Mouse (Mus musculus): ENCODE measurements at regions not wholly inside any gene's neighbourhood (a gene's known extent, or its start where the extent isn't known, plus 50 kb on each side); places are given as distances from the start of the nearest gene placed in this dataset.

GRCm38 (mm10) chr5:106344308-106344707, 113.7 kb downstream of the Barhl2 start:
- H3K27me3 ChIP-seq (ENCODE audit: control insufficient read depth, insufficient read depth, low read length), result no peaks in the 10 kb centered on the region
- no peak overlapping the region for H3K4me3 ChIP-seq (ENCODE audit: low read depth, low read length)
- 32% methylated on average over 8 of the region's 8 CpGs for WGBS
- H3K36me3 ChIP-seq (ENCODE audit: control insufficient read depth, insufficient read depth, low read length), result no peaks in the 10 kb centered on the region
- no peak overlapping the region for H3K27ac ChIP-seq (ENCODE audit: insufficient read depth, low read depth, low read length)
- H3K4me1 ChIP-seq (ENCODE audit: control insufficient read depth, insufficient read depth, insufficient read length, low read length), result no peaks in the 10 kb centered on the region
- TF ChIP-seq CTCF (IDR thresholded peaks at IDR 0.05; ENCODE audit: extremely low read depth, insufficient read length, insufficient replicate concordance, low read depth, low read length) (no peak), POLR2A (IDR thresholded peaks at IDR 0.05; ENCODE audit: low read depth, low read length) (no peak)

GRCm38 (mm10) chr5:106343601-106344000, 114.4 kb downstream of the Barhl2 start:
- 65% methylated on average over 6 of the region's 6 CpGs for WGBS
- H3K4me3 ChIP-seq (ENCODE audit: low read depth, low read length), result no peak overlapping the region
- TF ChIP-seq POLR2A (IDR thresholded peaks at IDR 0.05; ENCODE audit: low read depth, low read length) (no peak), CTCF (IDR thresholded peaks at IDR 0.05; ENCODE audit: extremely low read depth, insufficient read length, insufficient replicate concordance, low read depth, low read length) (no peak)
- H3K27me3 ChIP-seq (ENCODE audit: control insufficient read depth, insufficient read depth, low read length), result no peaks in the 10 kb centered on the region
- H3K4me1 ChIP-seq (ENCODE audit: control insufficient read depth, insufficient read depth, insufficient read length, low read length), result no peaks in the 10 kb centered on the region
- H3K36me3 ChIP-seq (ENCODE audit: control insufficient read depth, insufficient read depth, low read length), result no peaks in the 10 kb centered on the region
- H3K27ac ChIP-seq (ENCODE audit: insufficient read depth, low read depth, low read length), result no peak overlapping the region

- no peaks in the 10 kb centered on the region for H3K27me3 ChIP-seq (ENCODE audit: control insufficient read depth, insufficient read depth, low read length)
These were observed 116.6 kb downstream of the Barhl2 start for GRCm38 (mm10) chr5:106341361-106341760.

GRCm38 (mm10) chr5:106335639-106336038, 122.3 kb downstream of the Barhl2 start:
- TF ChIP-seq POLR2A (IDR thresholded peaks at IDR 0.05; ENCODE audit: low read depth, low read length), result no peak
- TF ChIP-seq CTCF (IDR thresholded peaks at IDR 0.05; ENCODE audit: extremely low read depth, insufficient read length, insufficient replicate concordance, low read depth, low read length), result no peak
- Histone ChIP-seq H3K27ac (ENCODE audit: insufficient read depth, low read depth, low read length) (no peak overlapping the region), H3K27me3 (ENCODE audit: control insufficient read depth, insufficient read depth, low read length) (no peaks in the 10 kb centered on the region), H3K4me3 (ENCODE audit: low read depth, low read length) (no peak overlapping the region), H3K36me3 (ENCODE audit: control insufficient read depth, insufficient read depth, low read length) (no peaks in the 10 kb centered on the region), H3K4me1 (ENCODE audit: control insufficient read depth, insufficient read depth, insufficient read length, low read length) (no peaks in the 10 kb centered on the region)
- WGBS, result 87% methylated on average over 11 of the region's 11 CpGs

More at GRCm38 (mm10) chr5:106341361-106341760, 116.6 kb downstream of the Barhl2 start:
- no peak for TF ChIP-seq POLR2A (IDR thresholded peaks at IDR 0.05; ENCODE audit: low read depth, low read length)
- no peak for TF ChIP-seq CTCF (IDR thresholded peaks at IDR 0.05; ENCODE audit: extremely low read depth, insufficient read length, insufficient replicate concordance, low read depth, low read length)
- Histone ChIP-seq H3K27ac (ENCODE audit: insufficient read depth, low read depth, low read length) (no peak overlapping the region), H3K4me3 (ENCODE audit: low read depth, low read length) (no peak overlapping the region), H3K4me1 (ENCODE audit: control insufficient read depth, insufficient read depth, insufficient read length, low read length) (no peaks in the 10 kb centered on the region), H3K36me3 (ENCODE audit: control insufficient read depth, insufficient read depth, low read length) (no peaks in the 10 kb centered on the region)
- WGBS, result 35% methylated on average over 12 of the region's 12 CpGs

- Histone ChIP-seq H3K36me3 (ENCODE audit: control insufficient read depth, insufficient read depth, low read length) (no peaks in the 10 kb centered on the region), H3K27ac (ENCODE audit: insufficient read depth, low read depth, low read length) (no peak overlapping the region), H3K27me3 (ENCODE audit: control insufficient read depth, insufficient read depth, low read length) (no peaks in the 10 kb centered on the region), H3K4me1 (ENCODE audit: control insufficient read depth, insufficient read depth, insufficient read length, low read length) (no peaks in the 10 kb centered on the region), H3K4me3 (ENCODE audit: low read depth, low read length) (no peak overlapping the region)
- no peak for TF ChIP-seq POLR2A (IDR thresholded peaks at IDR 0.05; ENCODE audit: low read depth, low read length)
- TF ChIP-seq CTCF (IDR thresholded peaks at IDR 0.05; ENCODE audit: extremely low read depth, insufficient read length, insufficient replicate concordance, low read depth, low read length), result no peak
- 62% methylated on average over 9 of the region's 9 CpGs for WGBS
These were observed 130.3 kb downstream of the Barhl2 start for GRCm38 (mm10) chr5:106327592-106328150.

- no peak overlapping the region for H3K4me3 ChIP-seq (ENCODE audit: low read depth, low read length)
- 49% methylated on average over 18 of the region's 18 CpGs for WGBS
- no peak overlapping the region for H3K27ac ChIP-seq (ENCODE audit: insufficient read depth, low read depth, low read length)
- no peak for TF ChIP-seq CTCF (IDR thresholded peaks at IDR 0.05; ENCODE audit: extremely low read depth, insufficient read length, insufficient replicate concordance, low read depth, low read length)
- TF ChIP-seq POLR2A (IDR thresholded peaks at IDR 0.05; ENCODE audit: low read depth, low read length), result no peak
- no peaks in the 10 kb centered on the region for H3K4me1 ChIP-seq (ENCODE audit: control insufficient read depth, insufficient read depth, insufficient read length, low read length)
- H3K27me3 ChIP-seq (ENCODE audit: control insufficient read depth, insufficient read depth, low read length), result no peaks in the 10 kb centered on the region
- H3K36me3 ChIP-seq (ENCODE audit: control insufficient read depth, insufficient read depth, low read length), result no peaks in the 10 kb centered on the region
These were observed 135.3 kb downstream of the Barhl2 start for GRCm38 (mm10) chr5:106322574-106323215.

GRCm38 (mm10) chr5:106321426-106321825, 136.5 kb downstream of the Barhl2 start:
- TF ChIP-seq CTCF (IDR thresholded peaks at IDR 0.05; ENCODE audit: extremely low read depth, insufficient read length, insufficient replicate concordance, low read depth, low read length), result no peak
- Histone ChIP-seq H3K36me3 (ENCODE audit: control insufficient read depth, insufficient read depth, low read length) (no peaks in the 10 kb centered on the region), H3K27ac (ENCODE audit: insufficient read depth, low read depth, low read length) (no peak overlapping the region), H3K4me3 (ENCODE audit: low read depth, low read length) (no peak overlapping the region), H3K4me1 (ENCODE audit: control insufficient read depth, insufficient read depth, insufficient read length, low read length) (no peaks in the 10 kb centered on the region), H3K27me3 (ENCODE audit: control insufficient read depth, insufficient read depth, low read length) (no peaks in the 10 kb centered on the region)
- 17% methylated on average over 5 of the region's 5 CpGs for WGBS

All from small intestine, adult 2 months (tissue).